Mouse (Mus musculus): ENCODE data around the gene Adarb2.

Adarb2 gene

DNA sequence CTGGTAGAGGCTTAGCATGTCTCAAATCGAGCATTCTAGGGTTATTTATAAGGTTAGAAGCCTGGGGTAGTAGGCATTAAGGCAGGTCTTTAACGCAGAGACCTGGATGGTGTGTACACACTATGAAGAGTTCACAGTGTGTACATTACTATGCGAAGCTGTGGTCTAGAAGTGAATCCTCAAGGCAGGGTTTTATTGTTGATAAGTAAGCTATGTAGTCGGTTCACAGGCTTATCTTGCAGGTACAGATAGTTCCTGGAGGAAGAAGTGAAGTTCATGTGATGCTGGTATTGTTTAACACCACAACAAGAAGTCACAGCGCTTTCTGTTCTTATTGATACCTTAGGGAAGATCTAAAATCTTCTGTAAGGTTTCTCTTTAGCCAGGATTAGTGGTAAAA, 290.7 kb downstream of the Adarb2 start:
- DNase-seq: no peak

DNA sequence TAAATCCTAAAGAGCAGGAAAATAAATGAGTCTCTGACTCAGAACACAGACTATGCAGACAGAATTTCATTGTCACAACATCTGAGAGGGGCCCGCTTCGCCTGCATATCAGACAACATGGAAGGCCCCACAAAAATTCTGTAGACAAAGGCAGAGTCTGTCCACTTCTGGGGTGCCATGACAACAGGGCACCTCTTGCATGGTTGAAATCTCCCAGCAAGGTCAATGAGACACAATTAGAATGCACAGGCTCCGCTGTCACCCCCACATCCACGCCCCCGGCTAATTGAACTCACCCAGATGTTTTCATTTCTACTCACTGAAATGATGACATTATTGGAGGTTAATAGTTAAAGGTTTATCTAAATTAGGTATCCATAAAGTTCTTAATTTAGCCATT, 296.9 kb downstream of the Adarb2 start:
- no peak for DNase-seq

- no peak for DNase-seq
Measured at GRCm38 (mm10) chr13:8511069-8511817, 308.6 kb downstream of the Adarb2 start.

- DNase-seq: no peak
Measured at GRCm38 (mm10) chr13:8515979-8516715, 313.5 kb downstream of the Adarb2 start.

GRCm38 (mm10) chr13:8519204-8519603, 316.5 kb downstream of the Adarb2 start:
- no peak for DNase-seq

- no peak for DNase-seq
Measured at GRCm38 (mm10) chr13:8525748-8526631, 323.3 kb downstream of the Adarb2 start.

DNA sequence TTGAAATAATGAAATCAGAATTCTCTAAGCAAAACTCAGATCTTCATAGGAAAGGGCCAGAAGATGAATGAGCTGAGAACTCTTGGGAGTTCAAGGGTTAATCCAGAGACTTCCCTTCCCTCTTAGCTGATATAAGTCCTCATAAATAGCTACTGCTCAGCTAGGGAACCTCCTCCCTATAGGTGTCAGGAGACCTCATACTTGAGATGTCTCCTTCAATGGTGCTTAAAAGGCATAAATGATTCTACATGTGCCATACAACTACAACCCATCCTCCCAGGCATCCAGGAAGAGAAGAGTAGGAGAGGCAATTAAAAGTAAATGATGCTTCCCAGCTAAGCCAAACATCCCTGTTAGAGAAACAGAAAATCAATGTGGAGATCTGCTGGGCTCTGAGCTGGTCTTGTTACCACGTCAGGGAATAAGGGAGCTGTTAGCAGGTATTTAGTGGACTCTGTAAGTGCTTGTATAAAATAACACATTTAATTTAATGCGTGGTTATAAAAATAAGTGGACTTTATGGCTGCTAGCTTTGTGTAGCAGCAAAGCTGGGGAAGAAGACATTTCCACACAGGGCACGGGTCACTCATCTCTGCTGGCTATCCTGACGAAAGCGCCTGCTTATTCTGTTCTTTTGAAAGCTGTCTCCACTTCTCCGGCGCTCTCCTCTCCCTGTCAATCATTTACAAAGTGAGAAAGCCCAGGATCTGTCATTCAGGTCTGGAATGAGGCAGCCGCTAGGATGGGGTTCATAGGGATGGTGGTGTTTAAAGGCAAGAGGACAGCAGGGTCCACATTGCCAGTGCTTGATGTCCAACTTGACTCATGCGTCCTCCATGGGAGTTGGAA, 331.8 kb downstream of the Adarb2 start:
- no peak for DNase-seq

DNA sequence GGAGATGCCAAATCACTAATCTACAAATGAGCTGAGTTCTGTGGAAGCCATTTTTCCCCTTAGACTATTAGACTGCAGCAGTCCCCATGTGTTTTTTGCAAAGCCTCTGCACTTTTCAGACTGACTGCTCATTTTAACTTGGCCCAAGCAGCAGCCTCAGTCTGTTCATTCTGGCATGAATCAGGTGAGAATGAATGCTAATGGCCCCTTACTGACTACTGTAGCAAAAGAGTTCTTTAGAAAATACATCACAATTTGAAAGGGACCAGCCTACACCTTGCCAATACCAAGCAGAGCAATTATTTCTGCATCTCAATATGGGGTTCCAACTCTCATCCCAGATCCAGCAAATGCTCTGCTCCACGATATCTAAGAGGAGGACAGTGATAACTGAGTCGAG, 335.8 kb downstream of the Adarb2 start:
- DNase-seq: no peak

DNA sequence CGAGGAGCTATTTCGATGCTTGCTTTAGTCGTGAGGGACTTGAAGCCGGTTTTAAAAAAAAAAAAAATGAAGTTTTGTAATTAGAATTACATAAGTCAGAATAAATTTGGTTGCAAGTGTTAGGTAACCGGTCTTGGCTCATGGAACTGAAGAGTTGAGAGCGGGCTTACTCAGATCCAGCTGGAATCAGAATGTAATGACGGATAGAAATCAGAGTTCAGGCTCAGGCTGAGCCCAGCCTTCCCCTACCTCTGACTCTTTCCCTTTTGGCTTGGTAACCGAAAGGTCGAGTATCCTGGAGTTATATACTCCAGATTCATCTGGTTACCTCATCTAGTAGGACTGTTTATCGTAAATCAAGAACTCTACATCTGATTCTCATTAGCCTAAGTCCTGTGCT, 336.2 kb downstream of the Adarb2 start:
- DNase-seq: no peak

DNA sequence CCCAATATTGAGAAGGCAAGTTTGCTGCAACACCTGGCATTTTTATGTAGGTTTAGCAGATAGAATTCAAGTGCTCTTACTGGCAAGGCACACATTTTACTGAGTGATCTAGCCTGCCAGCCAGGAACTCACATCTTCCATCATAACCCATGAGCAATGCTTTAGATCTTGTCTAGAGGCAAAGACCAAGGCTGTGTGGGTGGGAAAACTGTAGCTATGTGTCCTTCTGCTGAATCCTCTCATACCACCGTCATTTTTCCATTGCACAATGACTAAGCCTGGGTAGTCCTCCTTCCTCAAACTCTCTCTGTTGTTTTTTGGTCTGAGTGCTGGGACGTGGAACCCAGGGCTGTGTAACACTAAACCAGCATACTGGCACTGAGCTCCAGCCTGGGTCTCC, 340.0 kb downstream of the Adarb2 start:
- no peak for DNase-seq

DNA sequence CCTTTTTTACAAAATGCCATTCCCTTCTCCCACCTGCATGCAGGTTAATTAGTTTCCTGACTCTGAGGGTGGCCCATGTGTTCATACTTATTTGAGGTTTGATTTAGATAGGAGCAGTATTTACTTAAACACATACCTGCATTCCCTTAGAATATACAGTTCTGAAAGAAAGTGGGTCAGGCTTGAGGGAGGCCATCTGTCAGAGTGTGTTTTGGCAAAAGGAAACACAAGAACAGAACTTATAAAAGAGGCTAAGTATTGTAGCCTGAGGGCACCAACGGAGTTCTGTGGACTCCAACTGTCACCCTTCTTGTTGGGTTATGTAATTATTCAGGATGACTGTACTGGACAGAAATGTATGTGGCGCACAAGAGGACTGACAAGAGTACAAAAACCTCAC, 349.6 kb downstream of the Adarb2 start:
- DNase-seq: peak; percentile 57

- DNase-seq: no peak
Measured at GRCm38 (mm10) chr13:8557784-8558183, 355.1 kb downstream of the Adarb2 start.

GRCm38 (mm10) chr13:8560485-8560884, 357.8 kb downstream of the Adarb2 start:
- no peak for DNase-seq

DNA sequence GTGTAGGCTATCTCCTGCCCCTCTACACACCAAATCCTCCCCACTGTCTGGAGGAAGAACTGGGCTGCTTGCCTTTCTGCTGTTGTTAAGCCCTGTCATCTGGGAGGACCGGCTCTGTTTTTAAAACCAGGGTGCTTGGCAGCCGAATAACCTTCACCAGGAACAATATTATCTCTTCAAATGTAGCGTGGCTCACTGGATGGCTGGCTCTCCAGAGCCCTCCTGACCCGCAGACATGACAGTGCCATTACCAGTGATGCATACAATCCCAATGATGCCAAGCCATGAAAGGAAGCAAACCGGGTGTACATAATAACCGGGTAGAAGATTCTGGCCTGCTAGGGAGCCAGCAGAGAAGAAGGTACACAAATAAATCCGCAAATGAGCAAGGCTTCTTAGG, 360.5 kb downstream of the Adarb2 start:
- no peak for DNase-seq

DNA sequence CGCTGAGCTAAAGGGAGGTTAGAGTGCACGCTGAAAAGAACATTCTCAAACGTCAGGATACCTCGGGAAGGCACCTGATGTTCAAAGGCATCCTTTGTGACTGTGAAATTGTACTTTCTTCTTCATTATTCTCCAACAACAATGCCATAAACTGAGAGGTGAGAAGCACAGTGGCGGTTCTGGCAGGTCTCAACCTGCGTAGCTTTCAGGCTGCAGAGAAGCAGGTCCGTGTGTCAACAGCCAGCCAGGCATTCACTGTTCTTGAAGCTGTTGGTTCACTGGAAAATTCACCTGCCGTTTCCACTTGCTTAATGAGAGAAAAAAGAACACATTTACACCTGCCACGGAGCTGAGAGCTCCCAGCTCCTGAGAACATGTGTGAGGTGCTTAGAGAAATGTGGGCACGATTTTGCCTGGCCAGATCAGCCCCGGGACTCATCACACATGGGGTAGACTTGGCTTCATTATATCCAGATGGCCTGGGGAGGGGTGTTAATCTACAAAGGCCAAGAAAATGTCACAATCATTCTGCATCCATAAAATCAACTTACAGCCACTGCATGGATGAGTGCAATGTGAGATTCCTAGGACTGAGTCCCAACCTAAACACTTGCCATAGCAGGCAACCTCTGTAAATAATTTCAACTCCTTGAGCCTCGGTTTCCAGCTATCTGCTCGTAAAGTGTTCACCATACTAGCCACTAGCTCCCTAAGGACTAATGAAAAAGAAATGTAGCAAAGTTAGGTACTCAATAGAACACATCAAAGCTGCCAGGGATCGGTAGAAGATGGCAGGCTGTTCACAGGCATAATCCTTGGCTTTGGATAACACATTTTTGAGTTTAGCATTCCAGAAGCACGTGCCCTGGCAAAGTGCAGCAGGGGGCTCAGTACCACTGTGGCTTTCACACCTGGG, 364.7 kb downstream of the Adarb2 start:
- DNase-seq: peak; percentile 14

DNA sequence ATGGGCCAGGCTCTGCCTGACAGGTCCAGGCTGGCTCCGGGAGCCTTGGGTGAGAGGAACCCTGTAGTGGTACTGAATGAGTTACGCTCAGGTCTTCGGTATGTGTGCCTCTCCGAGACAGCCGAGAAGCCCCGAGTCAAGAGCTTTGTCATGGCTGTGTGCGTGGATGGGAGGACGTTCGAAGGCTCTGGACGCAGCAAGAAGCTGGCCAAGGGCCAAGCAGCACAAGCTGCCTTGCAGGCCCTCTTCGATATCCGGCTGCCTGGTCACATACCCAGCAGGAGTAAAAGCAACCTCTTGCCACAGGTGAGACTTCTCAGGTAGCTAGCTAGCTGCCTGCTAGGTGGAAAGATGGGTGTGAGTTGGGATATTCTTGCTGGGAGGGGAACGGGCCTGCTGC, 367.6 kb downstream of the Adarb2 start:
- no peak for DNase-seq

- no peak for DNase-seq
Measured at GRCm38 (mm10) chr13:8573908-8574307, 371.2 kb downstream of the Adarb2 start.

- no peak for DNase-seq
Measured at GRCm38 (mm10) chr13:8584257-8585005, 381.8 kb downstream of the Adarb2 start.

DNA sequence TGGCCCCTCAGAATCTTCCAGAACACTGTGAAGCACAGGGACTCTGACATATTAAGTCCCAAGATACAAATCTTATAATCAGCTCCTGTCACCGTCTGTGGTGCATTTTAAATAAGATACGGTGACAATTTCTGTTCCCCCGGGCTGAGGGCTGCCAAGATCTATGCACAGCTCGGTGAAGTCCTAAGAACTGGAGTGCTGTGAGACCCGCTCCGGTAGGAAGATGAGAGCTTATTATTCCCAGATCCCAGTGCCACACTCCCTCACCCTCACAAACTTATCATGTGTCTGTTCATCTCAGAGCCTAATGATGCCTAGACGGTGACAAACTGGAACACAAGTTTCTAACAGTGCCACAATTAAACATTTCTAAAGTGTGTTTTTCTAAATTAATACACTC, 384.8 kb downstream of the Adarb2 start:
- DNase-seq: no peak

- no peak for DNase-seq
Measured at GRCm38 (mm10) chr13:8590460-8590859, 387.8 kb downstream of the Adarb2 start.

All from cerebellum, adult 9-11 months (tissue).